Mouse (Mus musculus): ENCODE measurements around the gene Tbx21. TPM values are rescaled to one million over a fixed set of nuclear protein-coding genes. Genes with fewer than 3 reads are reported as not detected.
A peak's percentile ranks its signal among the peaks of the same experiment; 100 is the strongest.

Gene Tbx21
- polyA plus RNA-seq, 1 experiment from 2014 or later: 0.13 TPM

GRCm38 (mm10) chr11:97101722-97102121 is 13.4 kb downstream of the Tbx21 start:
- WGBS: 16% methylated on average over 8 of the region's 9 CpGs
- H3K27me3 ChIP-seq (replicated peaks; ENCODE audit: insufficient read depth, low read length): peaks cover 10% of the 10 kb centered on the region; the same call in 1 of the 2 replicates
- H3K4me2 ChIP-seq (replicated peaks; ENCODE audit: low read depth, low read length): no peak overlapping the region
- ATAC-seq: peak; percentile 54; the same call in 1 of the 2 replicates
- DNase-seq (ENCODE audit: low spot score): peak; percentile 82
- H3K9ac ChIP-seq (replicated peaks; ENCODE audit: low read depth): no peak overlapping the region
- TF ChIP-seq EP300 (IDR thresholded peaks at IDR 0.05): no peak
- TF ChIP-seq CTCF (IDR thresholded peaks at IDR 0.05): peak; percentile 87
- H3K4me3 ChIP-seq (ENCODE audit: low read depth, low read length): no peak overlapping the region
- no peaks in the 10 kb centered on the region for H3K4me1 ChIP-seq (ENCODE audit: insufficient read depth, low read depth, low read length)
- no peaks in the 10 kb centered on the region for H3K9me3 ChIP-seq (ENCODE audit: low read length)
- H3K27ac ChIP-seq (ENCODE audit: low read length): no peak overlapping the region
- no peaks in the 10 kb centered on the region for H3K36me3 ChIP-seq (ENCODE audit: insufficient read depth, low read length)

- no peaks in the 10 kb centered on the region for H3K9me3 ChIP-seq (ENCODE audit: low read length)
- peaks cover 10% of the 10 kb centered on the region; the same call in 1 of the 2 replicates for H3K27me3 ChIP-seq (replicated peaks; ENCODE audit: insufficient read depth, low read length)
- no peaks in the 10 kb centered on the region for H3K4me1 ChIP-seq (ENCODE audit: insufficient read depth, low read depth, low read length)
- no peak overlapping the region for H3K27ac ChIP-seq (ENCODE audit: low read length)
- ATAC-seq (peak; percentile 21; the same call in 1 of the 2 replicates), DNase-seq (ENCODE audit: low spot score) (no peak)
- H3K4me3 ChIP-seq (ENCODE audit: low read depth, low read length): no peak overlapping the region
- WGBS: 20% methylated on average over 17 of the region's 18 CpGs
- H3K36me3 ChIP-seq (ENCODE audit: insufficient read depth, low read length): no peaks in the 10 kb centered on the region
- TF ChIP-seq EP300 (IDR thresholded peaks at IDR 0.05) (no peak), CTCF (IDR thresholded peaks at IDR 0.05) (no peak)
- no peak overlapping the region for H3K9ac ChIP-seq (replicated peaks; ENCODE audit: low read depth)
- H3K4me2 ChIP-seq (replicated peaks; ENCODE audit: low read depth, low read length): peak overlapping the region; percentile 27; the same call in 1 of the 2 replicates
These were observed 16.3 kb downstream of the Tbx21 start for GRCm38 (mm10) chr11:97098791-97099190.

- H3K36me3 ChIP-seq (ENCODE audit: insufficient read depth, low read length): no peaks in the 10 kb centered on the region
- no peaks in the 10 kb centered on the region for H3K4me1 ChIP-seq (ENCODE audit: insufficient read depth, low read depth, low read length)
- ATAC-seq (no peak), DNase-seq (ENCODE audit: low spot score) (no peak)
- peaks cover 5% of the 10 kb centered on the region; the same call in 1 of the 2 replicates for H3K27me3 ChIP-seq (replicated peaks; ENCODE audit: insufficient read depth, low read length)
- TF ChIP-seq EP300 (IDR thresholded peaks at IDR 0.05) (no peak), CTCF (IDR thresholded peaks at IDR 0.05) (no peak)
- no peak overlapping the region for H3K27ac ChIP-seq (ENCODE audit: low read length)
- H3K4me3 ChIP-seq (ENCODE audit: low read depth, low read length): no peak overlapping the region
- no peak overlapping the region for H3K9ac ChIP-seq (replicated peaks; ENCODE audit: low read depth)
- no peaks in the 10 kb centered on the region for H3K9me3 ChIP-seq (ENCODE audit: low read length)
- WGBS: 46% methylated on average over 2 of the region's 2 CpGs
- H3K4me2 ChIP-seq (replicated peaks; ENCODE audit: low read depth, low read length): no peak overlapping the region
These were observed 20.5 kb downstream of the Tbx21 start for GRCm38 (mm10) chr11:97094600-97094999.

- Histone ChIP-seq H3K36me3 (ENCODE audit: insufficient read depth, low read length) (no peaks in the 10 kb centered on the region), H3K9ac (replicated peaks; ENCODE audit: low read depth) (no peak overlapping the region), H3K27me3 (replicated peaks; ENCODE audit: insufficient read depth, low read length) (no peaks in the 10 kb centered on the region), H3K4me2 (replicated peaks; ENCODE audit: low read depth, low read length) (no peak overlapping the region), H3K9me3 (ENCODE audit: low read length) (peaks cover 6% of the 10 kb centered on the region; the same call in 1 of the 2 replicates), H3K4me1 (ENCODE audit: insufficient read depth, low read depth, low read length) (no peaks in the 10 kb centered on the region), H3K27ac (ENCODE audit: low read length) (no peak overlapping the region), H3K4me3 (ENCODE audit: low read depth, low read length) (no peak overlapping the region)
- DNase-seq (ENCODE audit: low spot score): no peak
- ATAC-seq: no peak
- TF ChIP-seq EP300 (IDR thresholded peaks at IDR 0.05) (no peak), CTCF (IDR thresholded peaks at IDR 0.05) (no peak)
- WGBS: 63% methylated on average over 6 of the region's 6 CpGs
These were observed 28.8 kb downstream of the Tbx21 start for GRCm38 (mm10) chr11:97086365-97086764.

- no peaks in the 10 kb centered on the region for H3K4me1 ChIP-seq (ENCODE audit: insufficient read depth, low read depth, low read length)
- DNase-seq (ENCODE audit: low spot score): no peak
- peaks cover 6% of the 10 kb centered on the region; the same call in 1 of the 2 replicates for H3K9me3 ChIP-seq (ENCODE audit: low read length)
- H3K4me2 ChIP-seq (replicated peaks; ENCODE audit: low read depth, low read length): no peak overlapping the region
- 86% methylated on average over 15 of the region's 15 CpGs for WGBS
- no peak for TF ChIP-seq CTCF (IDR thresholded peaks at IDR 0.05)
- no peak for TF ChIP-seq EP300 (IDR thresholded peaks at IDR 0.05)
- no peak for ATAC-seq
- H3K27me3 ChIP-seq (replicated peaks; ENCODE audit: insufficient read depth, low read length): no peaks in the 10 kb centered on the region
- H3K27ac ChIP-seq (ENCODE audit: low read length): no peak overlapping the region
- no peak overlapping the region for H3K9ac ChIP-seq (replicated peaks; ENCODE audit: low read depth)
- no peaks in the 10 kb centered on the region for H3K36me3 ChIP-seq (ENCODE audit: insufficient read depth, low read length)
- no peak overlapping the region for H3K4me3 ChIP-seq (ENCODE audit: low read depth, low read length)
These were observed 30.2 kb downstream of the Tbx21 start for GRCm38 (mm10) chr11:97084821-97085505.

GRCm38 (mm10) chr11:97083401-97084140 is 31.6 kb downstream of the Tbx21 start:
- 0 out of 2 replicates have a peak, but pooled peaks have one; percentile 17 for ATAC-seq
- WGBS: 11% methylated on average over 22 of the region's 22 CpGs
- H3K4me2 ChIP-seq (replicated peaks; ENCODE audit: low read depth, low read length): 0 out of 2 replicates have a peak overlapping the region, but pooled peaks have one; percentile 3

More at GRCm38 (mm10) chr11:97083401-97084140, 31.6 kb downstream of the Tbx21 start:
- no peak overlapping the region for H3K9ac ChIP-seq (replicated peaks; ENCODE audit: low read depth)
- H3K27me3 ChIP-seq (replicated peaks; ENCODE audit: insufficient read depth, low read length): no peaks in the 10 kb centered on the region
- no peaks in the 10 kb centered on the region for H3K4me1 ChIP-seq (ENCODE audit: insufficient read depth, low read depth, low read length)
- DNase-seq (ENCODE audit: low spot score): no peak
- no peaks in the 10 kb centered on the region for H3K36me3 ChIP-seq (ENCODE audit: insufficient read depth, low read length)
- H3K4me3 ChIP-seq (ENCODE audit: low read depth, low read length): no peak overlapping the region
- H3K27ac ChIP-seq (ENCODE audit: low read length): no peak overlapping the region
- no peak for TF ChIP-seq CTCF (IDR thresholded peaks at IDR 0.05)
- TF ChIP-seq EP300 (IDR thresholded peaks at IDR 0.05): no peak
- H3K9me3 ChIP-seq (ENCODE audit: low read length): no peaks in the 10 kb centered on the region; the same call in 1 of the 2 replicates
